Mouse (Mus musculus) intestine, embryonic 16.5 days (tissue): ENCODE results near the gene Cpd. TPM values are rescaled to one million over a fixed set of nuclear protein-coding genes. Genes with fewer than 3 reads are reported as not detected.

ENCODE experiments used
- ATAC-seq: fragments of 200-750 bp; cut with Nextera tagmentation; 2 replicates; pipeline ENCODE4 v1.8.0; 2017; ENCODE audit warnings: moderate TSS enrichment, moderate library complexity
- H3K27ac ChIP-seq: fragments of 300-500 bp; sonication (generic); 2 replicates; pipeline ENCODE4 v1.5.1; 2014; ENCODE audit warnings: mild to moderate bottlenecking, low read length
- H3K27me3 ChIP-seq: fragments of 300-500 bp; sonication (generic); replicated peaks from 2 replicates; pipeline ENCODE4 v1.6.1; 2014; ENCODE audit warnings: low read length, control low read depth, mixed read lengths; ENCODE audit not compliant: control insufficient read depth, insufficient read depth
- H3K36me3 ChIP-seq: fragments of 300-500 bp; sonication (generic); 2 replicates; pipeline ENCODE4 v1.6.1; 2014; ENCODE audit warnings: low read length, control low read depth; ENCODE audit not compliant: control insufficient read depth, insufficient read depth
- H3K4me1 ChIP-seq: fragments of 300-500 bp; sonication (generic); 2 replicates; pipeline ENCODE4 v1.6.1; 2014; ENCODE audit warnings: low read length, control low read depth, mixed read lengths; ENCODE audit not compliant: control insufficient read depth, insufficient read depth
- H3K4me2 ChIP-seq: fragments of 300-500 bp; sonication (generic); 2 replicates; pipeline ENCODE4 v1.6.1; 2014; ENCODE audit warnings: low read depth, low read length, control low read depth
- H3K4me3 ChIP-seq: fragments of 300-500 bp; sonication (generic); 2 replicates; pipeline ENCODE4 v1.5.1; 2014; ENCODE audit warnings: mild to moderate bottlenecking, low read length
- H3K9ac ChIP-seq: fragments of 300-500 bp; sonication (generic); 2 replicates; pipeline ENCODE4 v1.6.1; 2014; ENCODE audit warnings: low read depth, low read length
- H3K9me3 ChIP-seq: fragments of 300-500 bp; sonication (generic); 2 replicates; pipeline ENCODE4 v1.6.1; 2016; ENCODE audit warnings: low read length, control low read depth; ENCODE audit not compliant: control insufficient read depth
- WGBS: fragments of 180-500 bp; shearing (Covaris S2); extraction: QIAGEN DNeasy Blood & Tissue Kit; methylation state at CpG from one replicate; pipeline ENCODE4 v1.1.7; 2014; 5-methylcytosine and 5-hydroxymethylcytosine counted together
- polyA plus RNA-seq: library from polyadenylated mRNA; unstranded; fragments of >200 nt; fragmentation: Nextera tagmentation; extraction: Ambion mirVana; gene quantifications from 2 replicates; pipeline ENCODE4 v1.2.1, GENCODE M21; 2015

The Cpd gene
- polyA plus RNA-seq, 1 experiment from 2014 or later, result 4.7 TPM

- H3K4me2 ChIP-seq, result no peak overlapping the region
- ATAC-seq, result no peak
- H3K36me3 ChIP-seq, result no peaks in the 10 kb centered on the region
- no peak overlapping the region for H3K9ac ChIP-seq
- no peak overlapping the region for H3K27ac ChIP-seq
- no peaks in the 10 kb centered on the region for H3K9me3 ChIP-seq
- WGBS, result 81% methylated on average over 5 of the region's 5 CpGs
- H3K27me3 ChIP-seq, result no peaks in the 10 kb centered on the region
- no peaks in the 10 kb centered on the region for H3K4me1 ChIP-seq
- no peak overlapping the region for H3K4me3 ChIP-seq
Observed at GRCm38 (mm10) chr11:76879816-76880215, 33.0 kb upstream of the Cpd start.

GRCm38 (mm10) chr11:76874766-76875165 is 27.9 kb upstream of the Cpd start:
- ATAC-seq, result no peak
- Histone ChIP-seq H3K4me1 (no peaks in the 10 kb centered on the region), H3K9me3 (no peaks in the 10 kb centered on the region), H3K27ac (no peak overlapping the region), H3K4me2 (no peak overlapping the region), H3K4me3 (no peak overlapping the region), H3K27me3 (no peaks in the 10 kb centered on the region), H3K9ac (no peak overlapping the region), H3K36me3 (no peaks in the 10 kb centered on the region)
- whole genome bisulfite sequencing, result 62% methylated on average over 6 of the region's 6 CpGs

GRCm38 (mm10) chr11:76873865-76874264 is 27.0 kb upstream of the Cpd start:
- H3K9me3 ChIP-seq, result no peaks in the 10 kb centered on the region
- ATAC-seq, result no peak
- H3K4me3 ChIP-seq, result no peak overlapping the region
- no peak overlapping the region for H3K4me2 ChIP-seq
- H3K36me3 ChIP-seq, result no peaks in the 10 kb centered on the region
- H3K4me1 ChIP-seq, result no peaks in the 10 kb centered on the region
- no peak overlapping the region for H3K27ac ChIP-seq
- WGBS, result 89% methylated on average over 5 of the region's 5 CpGs
- H3K9ac ChIP-seq, result no peak overlapping the region
- H3K27me3 ChIP-seq, result no peaks in the 10 kb centered on the region

- Histone ChIP-seq H3K27me3 (no peaks in the 10 kb centered on the region), H3K9ac (no peak overlapping the region), H3K4me1 (no peaks in the 10 kb centered on the region), H3K4me2 (no peak overlapping the region), H3K9me3 (no peaks in the 10 kb centered on the region), H3K27ac (no peak overlapping the region), H3K4me3 (no peak overlapping the region), H3K36me3 (no peaks in the 10 kb centered on the region)
- 70% methylated on average over 11 of the region's 11 CpGs for whole genome bisulfite sequencing
- no peak for ATAC-seq
Observed at GRCm38 (mm10) chr11:76872556-76873234, 25.9 kb upstream of the Cpd start.

GRCm38 (mm10) chr11:76861185-76861584 is 14.4 kb upstream of the Cpd start:
- WGBS, result 91% methylated on average over 3 of the region's 3 CpGs
- Histone ChIP-seq H3K4me1 (no peaks in the 10 kb centered on the region; the same call in 1 of the 2 replicates), H3K9me3 (no peaks in the 10 kb centered on the region), H3K4me3 (no peak overlapping the region), H3K27ac (no peak overlapping the region), H3K9ac (no peak overlapping the region), H3K36me3 (no peaks in the 10 kb centered on the region), H3K4me2 (no peak overlapping the region), H3K27me3 (no peaks in the 10 kb centered on the region)
- ATAC-seq, result no peak

GRCm38 (mm10) chr11:76859261-76859660 is 12.4 kb upstream of the Cpd start:
- WGBS, result 61% methylated on average over 5 of the region's 5 CpGs
- H3K9me3 ChIP-seq, result no peaks in the 10 kb centered on the region
- H3K4me3 ChIP-seq, result no peak overlapping the region
- no peaks in the 10 kb centered on the region for H3K36me3 ChIP-seq
- no peak overlapping the region for H3K27ac ChIP-seq
- ATAC-seq, result no peak
- no peak overlapping the region for H3K9ac ChIP-seq
- H3K27me3 ChIP-seq, result no peaks in the 10 kb centered on the region
- H3K4me1 ChIP-seq, result peaks cover 10% of the 10 kb centered on the region
- no peak overlapping the region for H3K4me2 ChIP-seq

- 57% methylated on average over 5 of the region's 5 CpGs for WGBS
- ATAC-seq, result no peak
- no peaks in the 10 kb centered on the region for H3K27me3 ChIP-seq
- H3K4me2 ChIP-seq, result no peak overlapping the region
- H3K4me3 ChIP-seq, result no peak overlapping the region
- no peaks in the 10 kb centered on the region for H3K36me3 ChIP-seq
- no peak overlapping the region for H3K27ac ChIP-seq
- H3K4me1 ChIP-seq, result peaks cover 10% of the 10 kb centered on the region
- no peak overlapping the region for H3K9ac ChIP-seq
- no peaks in the 10 kb centered on the region for H3K9me3 ChIP-seq
Observed at GRCm38 (mm10) chr11:76858781-76859180, 12.0 kb upstream of the Cpd start.

GRCm38 (mm10) chr11:76857111-76857510 is 10.3 kb upstream of the Cpd start:
- WGBS, result 58% methylated on average over 7 of the region's 7 CpGs
- H3K4me3 ChIP-seq, result no peak overlapping the region
- H3K4me1 ChIP-seq, result peaks cover 10% of the 10 kb centered on the region
- no peaks in the 10 kb centered on the region for H3K9me3 ChIP-seq
- no peaks in the 10 kb centered on the region for H3K27me3 ChIP-seq
- ATAC-seq, result no peak
- no peaks in the 10 kb centered on the region for H3K36me3 ChIP-seq
- no peak overlapping the region for H3K9ac ChIP-seq
- no peak overlapping the region for H3K4me2 ChIP-seq
- H3K27ac ChIP-seq, result peak overlapping the region; percentile 58

- Histone ChIP-seq H3K4me3 (no peak overlapping the region), H3K9ac (no peak overlapping the region), H3K27me3 (no peaks in the 10 kb centered on the region), H3K4me1 (peaks cover 10% of the 10 kb centered on the region), H3K4me2 (no peak overlapping the region), H3K9me3 (no peaks in the 10 kb centered on the region), H3K36me3 (no peaks in the 10 kb centered on the region), H3K27ac (peak overlapping the region; percentile 58)
- peak; percentile 71 for ATAC-seq
- WGBS, result 76% methylated on average over 2 of the region's 2 CpGs
Observed at GRCm38 (mm10) chr11:76856601-76857000, 9.8 kb upstream of the Cpd start.
